Mouse (Mus musculus): ENCODE measurements around the gene Clstn3.
"Not testable (repeated sequence)": the region's sequence is repeated elsewhere in the genome, so short reads cannot be mapped to it uniquely, and the experiment has no call there.

Gene Clstn3

DNA sequence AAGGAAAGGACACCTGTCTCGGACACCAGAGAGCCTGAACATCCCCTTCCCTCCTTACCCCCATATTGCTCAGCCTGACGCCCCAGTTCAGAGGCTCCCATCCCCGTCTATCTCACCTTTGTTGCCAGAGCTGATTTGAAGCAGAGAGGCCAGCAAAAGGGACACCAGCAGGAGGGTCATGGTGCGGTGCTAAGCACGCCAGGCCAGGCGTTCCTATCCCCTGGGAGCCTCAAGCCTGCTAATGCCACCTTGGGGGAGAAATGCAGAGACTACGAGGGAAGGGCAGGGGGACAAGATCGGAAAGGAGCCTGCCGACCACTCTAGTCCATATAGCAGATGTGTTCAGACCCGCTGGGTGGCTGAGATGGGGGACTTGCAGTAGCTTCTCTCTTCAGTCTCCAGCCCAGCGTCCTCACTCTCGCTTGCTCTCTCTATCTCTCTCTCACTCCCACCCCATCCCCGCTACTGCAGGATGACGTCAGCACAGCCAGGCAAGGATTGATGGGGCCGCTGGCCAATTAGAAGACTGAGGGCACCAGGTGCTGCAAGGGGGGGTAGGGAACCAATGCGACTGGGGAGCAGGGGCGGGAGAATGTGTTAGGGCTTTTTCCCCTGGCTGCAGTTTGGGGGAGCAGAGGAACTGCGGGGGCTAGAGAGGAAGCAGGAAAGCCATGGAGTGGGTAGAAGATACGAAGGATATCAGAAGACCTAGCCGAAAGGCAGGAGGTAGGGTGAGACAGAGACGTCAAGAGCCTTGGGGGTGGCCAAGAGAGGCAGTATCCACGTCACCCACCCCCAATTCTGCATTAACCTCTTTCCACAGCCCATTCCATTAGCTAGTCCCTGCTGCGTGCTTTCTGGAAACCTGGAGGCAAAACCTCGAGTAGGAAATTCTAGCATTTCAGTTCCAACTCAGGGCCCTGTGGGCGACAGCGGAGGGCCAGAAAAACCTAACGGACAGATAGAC lies at the start of gene Clstn3:
Gene Clstn3, minus strand, starts transcription at position 490 of the 967 bp plus-strand sequence.
- in situ Hi-C loops (cut with MboI): no loop called here

DNA sequence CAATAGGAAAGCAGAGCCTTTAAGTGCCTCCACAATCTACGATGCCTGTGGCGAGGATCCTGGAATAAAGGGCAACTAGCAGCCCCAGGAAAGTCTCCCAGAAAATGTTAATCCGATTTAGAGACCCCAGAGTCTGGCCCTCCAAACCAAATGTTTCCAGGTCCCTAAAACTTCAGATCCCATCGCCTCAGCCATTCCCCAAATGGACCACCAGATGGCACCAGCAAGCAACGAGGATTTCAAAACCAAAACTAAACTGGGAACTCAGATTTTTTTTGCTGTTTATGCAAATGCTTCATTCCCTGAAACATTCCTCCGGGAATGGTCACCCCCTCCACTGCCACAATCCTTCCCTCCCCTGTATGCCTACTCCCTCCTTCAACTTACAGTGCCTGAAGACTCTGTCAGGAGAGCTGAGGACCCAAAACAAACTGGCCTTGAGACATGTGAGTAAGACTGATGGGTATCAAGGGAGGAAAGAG lies 47.8 kb upstream of the Clstn3 start, which contains the start of gene C1ra:
Gene C1ra, plus strand, starts transcription at position 51 of the 482 bp plus-strand sequence.
- in situ Hi-C loops (cut with MboI): no loop called here

DNA sequence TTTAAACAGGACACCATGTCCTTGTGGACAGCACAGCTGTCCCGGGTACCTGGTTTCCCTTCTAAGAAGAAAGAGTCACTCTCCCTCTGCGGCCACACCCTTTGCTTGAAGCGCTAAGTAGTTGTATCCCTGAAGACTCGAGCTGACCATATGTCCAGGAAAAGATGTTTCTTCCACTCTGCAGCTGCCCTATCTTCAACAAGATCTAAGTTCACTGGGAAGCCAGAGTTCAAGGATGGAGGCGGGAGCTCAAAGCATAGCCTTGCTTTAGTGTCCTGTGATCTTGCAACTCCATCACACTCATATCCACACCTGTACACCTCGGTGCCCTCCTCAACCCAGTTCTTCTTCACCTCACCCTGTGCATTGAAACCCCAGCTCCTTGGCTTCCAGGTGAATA lies 47.3 kb upstream of the Clstn3 start:
- in situ Hi-C loops (cut with MboI): no loop called here

DNA sequence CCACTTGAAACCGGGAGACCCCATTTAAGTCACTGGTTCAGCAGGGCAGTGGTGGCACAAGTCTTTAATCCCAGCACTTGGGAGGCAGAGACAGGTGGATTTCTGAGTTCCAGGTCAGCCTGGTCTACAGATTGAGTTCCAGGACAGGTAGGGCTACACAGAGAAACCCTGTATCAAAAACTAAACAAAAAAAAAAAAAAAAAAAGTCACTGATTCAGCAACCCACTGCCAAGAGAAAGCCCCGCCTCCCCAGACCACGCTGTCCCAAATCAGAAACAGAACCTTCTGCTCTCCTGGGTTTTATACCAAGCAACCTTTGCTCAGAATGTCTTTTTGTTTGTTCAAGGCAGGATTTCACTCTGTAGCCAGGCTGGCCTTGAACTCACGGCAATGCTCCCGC lies 44.6 kb upstream of the Clstn3 start:
- in situ Hi-C loops (cut with MboI): not testable (repeated sequence)

DNA sequence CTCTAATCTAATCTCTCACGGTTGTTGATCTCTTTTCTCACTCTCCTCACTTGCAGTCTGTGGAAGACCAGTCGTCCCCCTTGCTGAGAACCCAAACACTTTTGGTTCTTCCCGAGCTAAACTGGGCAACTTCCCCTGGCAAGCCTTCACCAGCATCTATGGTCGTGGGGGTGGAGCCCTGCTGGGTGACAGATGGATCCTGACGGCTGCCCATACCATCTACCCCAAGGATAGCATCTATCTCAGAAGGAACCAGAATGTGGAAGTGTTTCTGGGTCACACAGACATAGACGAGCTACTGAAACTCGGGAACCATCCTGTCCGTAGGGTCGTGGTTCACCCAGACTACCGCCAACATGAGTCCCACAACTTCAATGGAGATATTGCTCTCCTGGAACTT lies 43.7 kb upstream of the Clstn3 start:
- in situ Hi-C loops (cut with MboI): no loop called here

DNA sequence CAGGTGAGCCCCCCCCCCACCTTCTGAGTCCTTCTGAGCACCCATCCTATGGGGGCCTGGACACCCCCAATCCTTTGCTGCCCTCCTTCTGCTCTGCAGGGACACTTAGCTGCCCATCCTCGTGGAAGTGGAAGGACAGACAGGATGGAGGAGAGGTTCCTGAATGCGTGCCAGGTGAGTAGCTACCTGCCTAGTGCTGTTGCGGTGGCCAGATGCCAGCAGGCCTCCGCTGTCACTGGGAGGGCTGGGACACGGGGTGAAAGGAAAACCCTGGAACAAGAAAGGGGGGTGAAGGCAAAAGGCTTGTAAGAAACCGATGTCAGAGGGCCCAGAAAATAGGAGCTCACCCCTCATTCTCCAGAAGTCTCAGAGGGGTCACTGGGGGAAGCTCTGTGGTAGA lies 42.4 kb upstream of the Clstn3 start:
- in situ Hi-C loops (cut with MboI): no loop called here

DNA sequence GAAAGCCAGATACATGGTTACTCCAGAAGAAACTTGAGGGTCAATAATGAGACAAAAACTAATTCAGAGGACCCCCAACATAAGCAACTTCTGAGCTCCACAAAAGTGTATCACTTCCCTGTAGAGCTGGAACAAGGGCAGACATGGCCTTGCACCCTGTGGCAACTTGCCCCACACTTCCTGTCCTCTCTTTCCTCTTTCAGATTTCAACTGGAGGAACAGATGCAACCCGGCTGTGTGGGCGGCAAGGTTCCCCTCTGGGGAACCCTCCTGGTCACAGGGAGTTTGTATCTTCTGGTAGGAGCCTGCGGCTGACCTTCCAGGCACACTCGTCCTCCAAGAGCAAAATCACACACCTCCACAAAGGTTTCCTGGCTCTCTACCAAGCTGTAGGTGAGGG lies 40.4 kb upstream of the Clstn3 start:
- in situ Hi-C loops (cut with MboI): no loop called here

DNA sequence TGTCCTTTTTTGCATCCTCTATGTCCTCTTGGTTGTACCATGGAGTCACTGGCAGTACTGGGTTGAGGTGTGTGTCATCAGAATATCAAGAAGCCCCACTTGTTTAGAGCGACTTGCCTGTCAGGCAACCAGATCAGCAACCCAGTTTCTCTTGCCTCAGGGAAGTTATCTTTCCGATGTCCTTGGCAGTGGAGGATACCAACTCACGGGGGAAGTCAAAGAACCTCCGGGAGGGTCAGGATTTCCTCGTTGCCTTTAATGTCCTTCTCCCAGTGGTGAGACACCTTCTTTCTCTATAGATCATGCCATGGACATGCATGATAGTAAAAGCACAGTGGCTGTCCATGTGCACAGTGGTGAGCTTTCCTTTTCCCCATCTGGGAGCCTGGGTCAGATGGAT lies 37.4 kb upstream of the Clstn3 start:
- in situ Hi-C loops (cut with MboI): no loop called here

DNA sequence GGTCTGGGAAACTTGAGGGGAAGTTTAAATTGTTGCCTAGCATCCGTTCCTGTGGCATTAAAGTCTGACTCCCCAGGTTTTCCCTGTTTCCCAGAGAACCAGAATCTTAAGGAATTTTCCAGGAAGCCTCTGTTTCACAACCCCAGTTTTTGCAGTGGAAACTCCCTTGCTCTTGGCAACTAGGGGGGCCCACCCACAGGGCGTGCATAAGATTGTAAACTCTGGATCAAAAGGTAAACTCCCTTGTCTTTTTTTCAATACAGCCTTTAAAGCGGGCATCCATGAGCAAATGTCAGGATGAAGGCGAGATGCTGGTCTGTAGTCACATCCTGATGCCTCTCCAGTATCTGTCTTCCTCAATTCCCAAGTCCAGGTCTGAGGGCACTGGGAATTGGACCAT lies 36.9 kb upstream of the Clstn3 start:
- in situ Hi-C loops (cut with MboI): no loop called here

DNA sequence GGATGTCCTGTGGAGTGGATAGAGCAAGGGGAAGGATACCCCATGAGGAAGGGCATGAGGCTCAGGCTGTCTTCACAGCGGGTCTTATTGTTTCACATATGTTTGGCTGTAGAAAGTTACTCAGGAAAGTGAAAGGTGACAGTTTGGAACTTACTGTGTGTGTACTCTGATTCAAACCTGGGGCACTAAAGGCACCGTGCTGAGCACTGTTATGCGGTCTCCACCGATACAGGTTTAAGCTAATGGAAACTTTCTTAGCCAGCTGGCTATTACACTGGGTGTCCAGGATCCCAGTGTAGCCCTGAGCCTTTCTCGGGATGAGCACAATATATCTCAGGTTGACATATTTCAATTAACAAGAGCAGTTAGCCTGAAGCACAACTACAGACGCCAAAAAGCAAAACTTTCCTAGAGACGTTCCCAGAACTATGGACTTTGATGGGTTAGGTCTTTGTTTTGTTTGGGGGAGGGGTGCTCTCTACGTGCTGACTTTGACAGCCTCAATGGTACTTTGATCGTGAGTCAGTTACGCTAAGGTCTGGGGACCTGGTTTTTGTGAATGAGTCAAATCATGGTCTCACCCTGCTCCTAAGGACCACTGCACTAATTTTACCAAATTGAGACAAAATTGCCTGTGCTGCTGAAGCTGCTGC lies 35.4 kb upstream of the Clstn3 start:
- in situ Hi-C loops (cut with MboI): no loop called here

DNA sequence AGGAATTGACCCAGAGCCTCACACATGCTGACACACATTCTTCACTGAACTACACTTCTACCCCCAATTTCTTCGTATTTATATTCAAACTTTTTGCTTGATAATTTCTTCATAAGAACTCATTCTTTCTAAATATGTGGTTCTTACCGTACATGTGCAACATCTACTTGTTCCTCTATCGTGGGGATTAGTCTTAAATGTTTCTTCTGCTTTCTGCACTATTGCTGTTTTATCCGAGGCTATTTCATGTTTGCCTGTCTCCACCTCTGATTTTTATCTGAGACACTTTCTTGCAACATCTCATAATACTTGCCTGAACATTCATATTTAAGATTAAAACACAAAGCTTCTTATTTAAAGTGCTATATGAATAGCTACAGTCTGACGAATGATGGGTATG lies 31.5 kb upstream of the Clstn3 start:
- in situ Hi-C loops (cut with MboI): no loop called here

DNA sequence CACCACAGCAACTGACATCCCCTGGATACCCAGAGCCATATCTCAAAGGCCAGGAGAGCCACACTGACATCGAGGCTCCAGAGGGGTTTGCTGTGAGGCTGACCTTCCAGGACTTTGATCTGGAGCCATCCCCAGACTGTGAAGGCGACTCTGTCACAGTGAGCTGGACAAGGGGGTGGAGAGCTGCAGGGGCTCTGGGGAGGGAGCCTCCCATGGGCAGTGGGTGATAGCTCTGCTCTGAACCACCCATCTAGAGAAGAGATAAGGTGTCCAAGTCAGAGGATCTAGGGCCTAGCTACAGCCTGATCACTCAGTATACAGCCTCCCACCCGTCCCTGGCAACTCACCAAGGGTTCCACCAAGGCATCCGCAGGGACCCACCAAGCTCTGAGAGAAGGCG lies 29.3 kb upstream of the Clstn3 start:
- in situ Hi-C loops (cut with MboI): no loop called here

DNA sequence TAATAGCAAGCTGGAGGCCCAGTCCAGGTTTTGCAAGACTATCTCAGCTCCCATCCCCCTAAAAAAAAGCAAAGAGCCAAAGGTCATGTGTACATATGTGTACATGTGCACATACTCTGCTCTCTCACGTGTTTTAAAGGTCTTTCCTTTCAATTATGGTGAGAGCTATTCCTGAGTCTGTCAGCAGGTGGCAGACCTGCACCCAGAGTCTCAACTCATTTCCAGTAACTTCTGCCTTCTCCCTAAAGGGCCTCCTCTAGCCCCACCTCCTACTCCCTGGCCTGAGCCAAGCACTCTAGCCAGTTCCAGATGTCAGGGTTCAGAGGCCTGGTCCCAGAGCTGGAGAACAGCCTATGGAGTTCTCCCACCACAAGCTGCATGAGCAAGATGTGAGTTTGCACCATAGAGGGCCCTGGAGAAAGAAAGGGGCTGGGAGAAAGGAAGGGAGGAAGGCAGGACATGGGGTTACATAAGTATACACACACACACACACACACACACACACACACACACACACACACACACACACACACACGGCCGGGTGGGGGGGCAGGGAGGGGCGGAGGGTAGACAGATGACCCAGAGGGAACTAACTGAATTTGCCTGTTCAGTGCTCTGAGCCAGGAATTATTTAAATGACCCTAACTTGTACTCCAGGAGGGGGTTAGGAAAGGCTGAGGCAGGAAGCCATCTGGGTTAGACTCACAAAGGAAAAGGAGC lies 28.4 kb upstream of the Clstn3 start, which contains the start of gene C1rl:
Gene C1rl, plus strand, starts transcription at position 272 of the 720 bp plus-strand sequence.
- in situ Hi-C loops (cut with MboI): no loop called here

DNA sequence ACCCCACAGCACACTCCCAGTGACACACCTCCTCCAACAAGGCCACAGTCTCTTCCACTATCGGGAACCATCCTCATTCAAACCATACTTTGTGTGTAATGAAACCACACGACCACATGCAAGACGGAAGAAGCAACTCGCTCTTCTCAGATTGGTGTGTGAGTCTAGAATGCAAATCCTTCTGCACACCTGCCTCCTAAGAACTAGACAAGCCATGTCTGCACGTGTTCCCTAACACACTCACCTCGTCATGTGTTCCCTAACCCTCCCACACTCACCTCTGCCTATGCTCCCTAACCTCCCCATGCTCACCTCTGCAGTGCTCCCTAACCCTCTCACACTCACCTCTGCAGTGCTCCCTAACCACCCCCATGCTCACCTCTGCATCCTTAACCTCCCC lies 26.8 kb upstream of the Clstn3 start:
- in situ Hi-C loops (cut with MboI): no loop called here

DNA sequence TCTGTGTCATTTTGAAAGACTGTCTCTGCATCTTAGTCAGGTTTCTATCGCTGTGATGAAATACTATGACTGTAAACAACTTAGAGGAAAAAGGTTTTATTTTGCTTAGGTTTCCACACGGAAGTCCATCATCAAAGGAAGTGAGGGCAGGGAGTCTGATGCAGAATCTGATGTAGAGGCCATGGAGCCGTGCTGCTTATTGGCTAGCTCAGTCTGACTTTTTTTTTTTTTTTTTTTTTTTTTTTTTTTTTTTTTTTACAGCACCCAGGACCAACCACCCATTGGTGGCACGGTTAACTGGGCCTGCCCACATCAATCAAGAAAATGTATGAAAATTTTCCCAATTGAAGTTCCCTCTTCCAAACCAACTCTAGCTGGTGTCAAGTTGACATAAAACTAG lies 24.4 kb upstream of the Clstn3 start:
- in situ Hi-C loops (cut with MboI): no loop called here

DNA sequence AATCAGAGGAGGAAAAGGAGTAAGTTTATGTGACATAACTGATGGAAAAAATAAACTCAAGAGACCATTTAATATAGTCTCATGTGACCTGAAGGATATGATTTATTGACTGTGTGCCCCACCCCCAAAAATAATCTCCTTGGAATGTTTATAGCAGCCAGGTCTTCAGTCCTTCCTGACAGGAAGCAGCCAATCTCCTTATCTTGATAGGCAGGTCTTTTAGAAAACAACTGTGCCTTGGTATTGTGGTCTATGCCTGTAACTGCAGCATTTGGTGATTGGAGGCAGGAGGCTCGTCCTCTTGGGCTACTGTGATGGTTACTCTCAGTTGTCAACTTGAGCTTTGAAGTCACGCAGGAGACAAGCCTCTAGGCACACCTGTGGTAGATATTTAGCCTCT lies 22.9 kb upstream of the Clstn3 start:
- in situ Hi-C loops (cut with MboI): no loop called here

DNA sequence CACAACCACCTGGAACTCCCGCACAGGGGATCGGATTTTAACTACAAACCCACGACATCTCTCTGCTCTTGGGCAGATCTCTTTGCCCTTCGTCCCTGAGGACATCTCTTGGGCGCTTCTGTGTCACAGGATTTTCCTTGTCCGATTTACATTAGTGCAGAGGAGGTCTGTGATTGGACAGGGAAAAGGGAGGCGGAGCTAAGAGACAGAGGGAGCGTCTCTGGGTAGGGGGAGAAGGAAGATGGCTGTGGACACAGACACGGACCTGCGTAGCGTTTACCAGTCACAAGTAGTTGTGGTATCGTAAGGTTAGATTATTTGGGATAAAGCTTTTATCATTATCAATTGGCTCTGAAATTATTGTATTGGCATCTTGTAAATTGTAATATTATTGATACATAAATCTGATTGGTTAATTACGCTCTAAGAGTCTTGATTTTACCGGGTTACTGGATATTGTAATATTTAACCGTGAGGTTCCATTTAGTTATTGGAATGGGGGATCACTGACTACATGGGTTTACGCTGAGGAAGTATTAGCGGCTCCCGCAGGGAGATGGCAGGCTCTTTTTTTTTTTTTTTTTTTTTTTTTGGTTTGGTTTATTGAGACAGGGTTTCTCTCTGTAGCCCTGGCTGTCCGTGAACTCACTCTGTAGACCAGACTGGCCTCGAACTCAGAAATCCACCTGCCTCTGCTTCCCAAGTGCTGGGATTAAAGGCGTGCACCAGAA lies 21.0 kb upstream of the Clstn3 start:
- in situ Hi-C loops (cut with MboI): no loop called here

DNA sequence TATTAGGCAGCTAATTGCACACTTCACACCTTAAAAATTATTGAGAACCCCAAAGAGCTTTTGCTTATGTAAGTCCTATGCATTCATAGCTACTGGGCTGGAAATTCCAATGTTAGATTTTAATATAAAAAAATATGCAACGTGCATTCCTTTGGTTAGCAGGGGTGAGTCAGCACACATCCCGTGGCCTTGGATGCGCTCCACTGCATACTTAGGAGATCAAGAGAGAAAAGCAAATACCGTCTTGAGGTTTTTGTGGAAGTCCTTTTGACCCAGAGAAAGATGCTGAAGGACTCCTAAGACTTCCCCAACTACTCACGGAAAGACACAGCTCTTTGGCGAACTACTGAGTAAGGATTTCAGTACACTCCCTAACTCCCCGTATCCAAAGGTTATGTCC lies 20.3 kb upstream of the Clstn3 start:
- in situ Hi-C loops (cut with MboI): no loop called here

DNA sequence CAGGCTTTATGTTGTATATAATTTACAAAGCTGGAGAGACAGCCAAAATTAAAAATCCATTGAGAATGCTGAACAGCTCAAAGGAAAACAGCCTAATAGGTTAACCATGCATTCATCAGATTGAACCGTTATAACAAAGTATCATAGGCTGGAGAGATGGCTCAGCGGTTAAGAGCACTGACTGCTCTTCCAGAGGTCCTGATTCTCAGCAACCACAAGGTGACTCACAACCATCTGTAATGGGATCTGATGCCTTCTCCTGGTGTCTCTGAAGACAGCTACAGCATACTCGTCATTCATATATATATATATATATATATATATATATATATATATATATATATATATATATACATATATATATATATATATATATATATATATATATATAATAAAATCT lies 19.2 kb upstream of the Clstn3 start:
- in situ Hi-C loops (cut with MboI): not testable (repeated sequence)

DNA sequence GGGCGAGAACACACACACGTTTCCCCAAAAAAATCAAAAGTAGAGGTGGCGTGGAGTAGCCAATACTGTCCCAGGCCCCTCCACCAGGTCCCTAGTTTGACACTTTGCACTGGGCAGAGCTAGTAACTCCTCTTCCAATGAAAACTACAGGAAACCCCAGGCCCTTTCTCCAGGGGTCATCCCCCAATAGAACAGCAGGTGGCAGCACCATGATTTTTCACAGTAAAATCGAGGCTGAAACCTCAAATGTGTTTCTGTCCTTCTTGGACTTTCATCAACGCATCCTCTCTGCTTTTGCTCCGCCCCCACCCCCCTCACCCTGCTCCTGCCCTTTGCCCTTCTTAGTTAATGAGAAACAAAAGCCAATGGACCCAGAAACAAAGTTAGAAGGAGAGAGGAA lies 17.0 kb upstream of the Clstn3 start:
- in situ Hi-C loops (cut with MboI): no loop called here

DNA sequence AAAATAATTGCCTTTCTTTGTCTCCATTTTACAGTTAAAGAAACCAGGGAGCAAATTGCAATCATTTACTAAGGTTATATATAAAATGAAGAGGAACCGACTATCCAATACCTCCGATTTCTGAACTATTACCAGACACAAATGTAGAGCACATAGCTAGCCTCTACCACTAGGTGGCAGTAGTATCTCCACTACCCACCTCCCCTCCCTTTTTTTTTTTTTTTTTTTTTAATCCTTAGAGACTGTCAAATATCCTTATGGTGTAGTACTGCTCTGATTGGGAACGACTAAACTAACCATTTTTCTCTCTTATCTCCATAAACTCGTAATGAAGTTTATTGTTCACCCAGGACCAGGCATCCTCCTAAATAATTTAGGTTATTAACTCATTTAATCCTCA lies 15.7 kb upstream of the Clstn3 start:
- in situ Hi-C loops (cut with MboI): no loop called here

DNA sequence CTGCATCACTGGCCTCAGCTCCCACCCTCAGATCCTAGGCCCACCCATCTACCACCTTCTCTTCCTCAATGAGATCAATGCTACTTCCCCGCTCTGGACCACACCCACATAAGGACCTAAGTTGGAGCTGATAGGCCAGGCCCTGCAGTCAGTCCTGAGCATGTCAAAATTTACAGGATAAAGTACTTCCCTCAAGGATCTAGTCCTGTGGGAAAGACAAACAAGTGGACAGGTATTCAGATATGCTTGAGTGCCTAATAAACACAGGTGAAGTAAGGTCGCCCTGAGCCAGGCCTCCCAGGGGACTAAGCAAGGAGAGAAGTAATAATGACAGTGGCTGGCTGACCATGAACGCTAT lies 15.0 kb upstream of the Clstn3 start:
- in situ Hi-C loops (cut with MboI): no loop called here
